Mouse (Mus musculus) thymus, postnatal 36 days (tissue): ENCODE data around the gene Fgfr2.

ENCODE experiments used
- DNase-seq, 2 experiments: peaks; one replicate each; pipeline ENCODE4 v3.0.0; 2022; ENCODE audit warnings: mixed read lengths in 2 of 2

The Fgfr2 gene

DNA sequence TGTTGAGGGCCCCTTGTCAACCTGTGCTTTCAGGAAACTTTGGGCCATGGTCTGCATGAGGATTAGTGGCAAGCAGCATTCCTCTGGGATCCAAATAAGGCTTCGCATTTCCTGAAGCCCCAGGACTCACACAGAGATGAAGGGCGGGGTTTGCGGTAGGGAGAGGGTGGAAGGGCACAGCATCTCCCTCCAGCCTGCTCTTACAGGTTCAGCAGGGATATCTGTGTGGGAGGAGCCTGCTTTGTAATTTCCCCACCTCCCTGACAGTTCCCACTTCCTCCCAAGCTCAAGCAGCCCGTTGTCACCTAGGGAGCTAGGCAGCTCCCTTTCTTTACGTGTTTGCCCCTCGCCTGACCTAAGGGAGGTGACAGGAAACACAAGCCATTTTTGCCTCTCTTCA lies 1134.1 kb downstream of the Fgfr2 start:
- no peak for DNase-seq

DNA sequence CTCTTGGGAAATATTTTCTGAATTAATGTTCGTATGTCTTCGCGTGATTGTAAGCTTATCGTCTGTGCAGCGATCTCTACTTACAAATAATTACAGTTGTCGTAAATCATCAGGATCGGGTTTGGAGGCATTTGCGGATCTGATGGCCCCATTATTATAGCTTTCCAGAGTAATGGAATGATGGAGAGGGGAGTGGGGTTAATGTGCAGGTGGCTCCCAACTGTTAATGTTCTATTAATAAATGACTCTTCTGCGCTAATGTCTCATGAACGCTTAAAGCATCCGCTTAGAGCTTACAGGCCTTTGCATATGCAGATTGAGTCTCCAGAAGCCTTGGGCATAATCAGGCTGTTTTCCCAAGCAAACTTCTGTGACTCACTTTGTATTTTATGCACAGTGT lies 1144.5 kb downstream of the Fgfr2 start:
- no peak for DNase-seq

DNA sequence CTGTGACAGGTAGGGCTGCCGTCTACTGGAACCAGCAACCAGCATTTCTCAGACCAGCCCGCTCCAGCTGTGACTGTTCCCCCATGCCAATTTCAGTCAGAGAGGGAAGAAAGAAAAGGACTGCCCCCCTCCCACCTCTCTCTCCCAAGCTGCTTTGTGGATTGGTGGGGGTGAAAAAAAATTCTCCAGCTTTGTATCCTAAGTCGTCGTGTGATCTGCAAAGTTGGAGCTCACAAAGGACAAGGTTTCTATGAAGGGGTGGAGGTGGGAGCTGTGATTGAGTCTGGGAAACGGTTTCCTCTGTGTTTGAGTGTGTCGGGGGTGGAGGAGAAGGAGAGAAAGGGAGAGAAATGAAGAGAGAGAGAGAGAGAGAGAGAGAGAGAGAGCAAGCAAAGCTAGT lies 1147.3 kb downstream of the Fgfr2 start:
- no peak for DNase-seq

DNA sequence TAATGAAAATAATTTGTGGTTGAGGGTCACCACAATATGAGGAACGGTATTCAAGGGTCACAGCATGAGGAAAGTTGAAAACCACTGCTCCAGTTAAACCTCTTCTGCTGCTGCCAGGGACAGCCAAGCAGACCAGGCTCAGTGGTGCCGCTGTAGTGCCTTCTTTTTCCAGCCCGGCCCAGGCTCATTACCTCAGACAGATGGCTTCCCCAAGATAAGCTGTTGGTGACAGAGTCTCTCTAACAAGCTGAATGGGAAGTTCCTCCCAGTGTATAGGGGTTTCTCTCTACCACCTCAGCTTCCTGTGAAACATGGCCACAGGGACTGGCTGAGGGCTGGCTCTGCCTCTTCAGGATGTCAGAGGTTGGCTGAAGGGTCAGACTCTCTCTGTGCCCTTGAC lies 1152.9 kb downstream of the Fgfr2 start:
- DNase-seq: no peak

DNA sequence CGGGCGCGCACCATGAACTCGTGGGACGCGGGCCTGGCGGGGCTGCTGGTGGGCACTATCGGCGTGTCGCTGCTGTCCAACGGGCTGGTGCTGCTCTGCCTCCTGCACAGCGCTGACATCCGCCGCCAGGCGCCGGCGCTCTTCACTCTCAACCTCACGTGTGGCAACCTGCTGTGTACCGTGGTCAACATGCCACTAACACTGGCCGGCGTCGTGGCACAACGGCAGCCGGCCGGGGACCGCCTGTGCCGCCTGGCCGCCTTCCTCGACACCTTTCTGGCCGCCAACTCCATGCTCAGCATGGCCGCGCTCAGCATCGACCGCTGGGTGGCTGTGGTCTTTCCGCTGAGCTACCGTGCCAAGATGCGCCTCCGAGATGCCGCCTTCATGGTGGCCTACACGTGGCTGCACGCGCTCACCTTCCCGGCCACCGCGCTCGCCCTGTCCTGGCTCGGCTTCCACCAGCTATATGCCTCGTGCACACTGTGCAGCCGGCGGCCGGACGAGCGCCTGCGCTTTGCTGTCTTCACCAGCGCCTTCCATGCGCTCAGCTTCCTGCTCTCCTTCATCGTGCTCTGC lies 1156.1 kb downstream of the Fgfr2 start:
- DNase-seq: no peak

DNA sequence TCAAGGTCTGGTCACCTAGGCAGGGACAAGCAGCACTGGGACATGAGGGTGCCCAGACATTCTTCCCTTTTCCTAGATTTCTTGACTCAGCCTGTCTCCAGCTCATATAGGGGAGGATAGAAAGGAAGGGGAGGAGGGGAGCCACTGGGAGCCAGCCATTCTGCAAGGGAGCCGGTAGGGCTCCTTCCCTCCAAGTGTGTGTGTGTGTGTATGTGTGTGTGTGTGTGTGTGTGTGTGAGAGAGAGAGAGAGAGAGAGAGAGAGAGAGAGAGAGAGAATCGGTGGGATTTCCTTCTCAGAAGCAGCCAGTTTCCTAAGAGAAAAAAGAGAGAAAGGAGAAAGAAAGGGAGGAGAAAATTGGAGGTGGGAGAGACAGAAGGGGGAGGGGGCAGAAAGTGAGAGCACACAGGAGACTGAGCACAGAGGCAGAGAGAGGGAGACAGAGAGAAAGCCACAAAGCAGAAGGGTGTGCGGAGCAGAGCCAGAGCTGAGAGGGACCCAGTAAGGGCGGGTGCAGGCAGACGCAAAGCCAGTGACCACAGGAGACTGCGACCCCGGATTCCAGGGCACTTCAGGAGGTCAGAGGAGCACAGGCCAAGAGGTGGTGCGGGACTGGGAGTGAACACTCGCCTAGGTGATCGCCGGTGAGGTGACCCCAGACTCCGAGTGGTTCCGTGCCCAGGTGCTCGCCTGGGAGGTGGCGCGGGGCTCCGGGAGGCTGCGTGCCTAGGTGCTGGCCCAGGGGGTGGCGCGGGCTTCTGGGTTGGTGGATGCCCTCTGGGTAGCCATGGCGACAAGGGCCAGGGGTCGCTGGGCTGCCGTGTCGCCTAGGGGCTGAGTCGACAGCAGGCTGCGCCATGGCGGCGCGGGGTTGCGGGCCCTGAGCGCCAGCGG lies 1156.9 kb downstream of the Fgfr2 start, which contains the start of gene Gpr26:
Gene Gpr26 (plus strand): TSS at position 438 of the 893 bp plus-strand sequence.
- no peak for DNase-seq

DNA sequence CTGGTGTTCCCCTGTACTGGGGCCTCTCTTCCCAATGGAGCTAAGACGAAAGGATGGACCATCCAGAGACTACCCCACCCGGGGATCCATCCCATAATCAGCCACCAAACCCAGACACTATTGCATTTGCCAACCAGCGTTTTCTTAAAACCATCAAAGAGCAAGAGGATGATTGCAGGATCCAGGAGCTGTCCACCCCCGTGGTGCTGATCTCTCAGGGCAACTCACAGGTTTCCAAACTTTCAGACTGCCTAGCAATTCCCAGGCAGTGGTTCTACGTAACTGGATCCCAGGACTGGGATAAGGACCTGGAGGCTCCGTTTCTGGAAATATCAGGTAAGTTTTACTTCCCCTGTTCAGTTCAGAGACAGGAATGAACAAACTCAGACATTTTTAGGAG lies 1162.6 kb downstream of the Fgfr2 start:
- no peak for DNase-seq

DNA sequence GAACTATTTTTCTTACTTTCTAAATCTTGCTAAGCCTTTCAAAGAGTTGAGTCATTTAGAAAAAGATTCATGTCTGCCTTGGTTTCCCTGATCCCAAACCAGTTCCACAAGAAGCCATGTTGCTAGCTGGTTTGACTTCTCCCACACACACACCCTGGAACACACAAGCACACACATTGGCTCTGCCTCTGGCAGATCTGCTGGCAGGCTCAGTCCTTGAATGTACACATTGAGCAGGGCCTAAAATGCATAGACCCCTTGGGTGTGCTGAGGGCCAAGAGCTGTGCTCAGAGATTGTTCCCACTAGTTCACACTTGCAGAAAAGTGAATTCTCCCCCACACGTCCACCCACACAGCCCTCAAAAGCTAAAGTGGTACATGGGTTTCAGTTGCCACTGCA lies 1164.4 kb downstream of the Fgfr2 start:
- DNase-seq: no peak

DNA sequence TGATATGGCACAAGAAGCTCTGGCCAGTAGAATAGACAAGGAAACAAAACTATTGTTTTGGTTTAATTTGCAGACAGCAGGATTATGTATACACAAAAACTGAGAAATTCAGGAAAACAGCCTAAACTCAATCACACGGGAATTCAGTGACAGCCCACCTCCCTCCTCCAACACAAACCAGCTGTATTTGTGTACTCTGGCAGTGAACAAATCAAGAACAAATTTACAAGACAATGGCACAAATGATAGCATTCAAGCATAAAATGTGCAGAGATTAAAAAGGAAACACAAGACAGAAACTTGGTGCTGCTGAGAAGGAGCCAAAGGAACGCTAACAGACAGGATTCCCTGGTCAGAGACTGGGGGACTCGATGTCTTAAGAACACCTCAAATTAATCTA lies 1169.7 kb downstream of the Fgfr2 start:
- no peak for DNase-seq

DNA sequence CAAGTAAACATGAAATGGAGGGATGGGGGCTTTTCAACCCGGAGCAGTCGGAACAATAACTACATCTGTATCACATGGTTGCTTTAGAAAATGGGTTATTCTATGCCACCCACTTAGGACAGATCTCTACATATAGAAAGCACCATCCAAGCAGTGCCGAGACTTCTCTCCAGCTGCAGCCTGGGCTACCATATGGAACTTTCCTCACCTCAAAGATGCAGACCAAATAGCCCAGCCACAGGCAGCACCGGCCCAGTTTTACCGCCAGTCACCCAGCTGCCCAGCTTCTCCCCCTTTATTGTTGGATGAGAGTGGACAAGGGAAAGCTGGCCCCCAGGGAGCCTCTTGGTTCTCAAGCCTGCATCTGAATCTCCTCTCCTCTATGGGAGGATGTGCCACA lies 1172.0 kb downstream of the Fgfr2 start:
- no peak for DNase-seq

DNA sequence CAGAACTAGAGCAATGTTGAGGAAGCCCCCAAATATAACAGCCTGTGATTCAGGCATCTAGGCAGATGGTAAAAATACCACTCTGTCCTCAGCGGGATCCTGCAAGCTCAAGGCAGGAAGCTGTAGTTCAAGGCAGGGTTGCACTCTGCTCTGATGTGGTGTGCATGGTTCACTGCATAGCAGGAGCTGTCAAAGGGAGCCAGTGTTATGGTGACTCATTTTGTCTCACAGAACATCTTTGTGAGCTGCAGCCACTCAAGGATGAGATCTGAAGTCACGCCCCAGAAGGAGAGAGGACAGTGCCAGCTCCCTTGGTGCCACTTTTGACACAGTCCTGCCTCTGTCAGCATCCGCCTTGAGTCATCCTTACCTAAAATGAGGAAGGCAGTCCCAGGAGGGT lies 1185.5 kb downstream of the Fgfr2 start:
- DNase-seq: no peak

DNA sequence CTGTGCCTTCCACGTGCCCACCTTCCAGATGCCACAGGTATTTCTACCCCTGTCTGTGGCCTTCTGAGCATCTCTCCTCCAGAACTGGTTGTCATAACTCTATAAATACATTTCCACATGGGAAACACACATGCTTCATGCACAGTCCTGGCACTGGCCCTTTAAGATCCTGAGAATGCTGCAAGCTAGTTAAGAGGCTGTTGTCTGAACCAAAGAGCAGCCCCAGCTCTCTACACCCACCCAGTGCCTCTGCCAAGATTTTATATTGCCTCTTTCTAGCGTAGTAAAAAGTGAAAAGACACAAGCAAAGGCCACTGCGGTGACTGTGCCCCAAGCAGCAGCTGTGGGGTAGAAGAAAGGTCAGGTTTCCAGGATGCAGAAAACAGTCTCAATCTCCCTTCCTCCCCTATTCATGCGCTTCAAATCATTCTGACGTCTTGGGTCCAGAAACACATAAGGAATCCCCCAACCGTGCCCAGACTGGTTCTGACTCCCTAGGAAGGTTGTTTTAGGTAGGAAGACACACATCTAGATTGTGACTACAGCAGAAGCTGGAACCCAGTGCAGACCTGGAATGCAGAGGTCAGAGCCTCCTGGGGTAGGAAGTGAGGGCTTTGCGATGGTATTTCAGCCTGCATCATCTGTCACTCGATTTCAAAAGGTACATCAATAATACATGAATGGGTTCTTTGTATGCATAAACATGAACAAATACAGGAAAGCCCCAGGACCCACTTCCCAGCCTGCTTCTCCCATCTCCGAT lies 1195.7 kb downstream of the Fgfr2 start:
- DNase-seq: no peak

DNA sequence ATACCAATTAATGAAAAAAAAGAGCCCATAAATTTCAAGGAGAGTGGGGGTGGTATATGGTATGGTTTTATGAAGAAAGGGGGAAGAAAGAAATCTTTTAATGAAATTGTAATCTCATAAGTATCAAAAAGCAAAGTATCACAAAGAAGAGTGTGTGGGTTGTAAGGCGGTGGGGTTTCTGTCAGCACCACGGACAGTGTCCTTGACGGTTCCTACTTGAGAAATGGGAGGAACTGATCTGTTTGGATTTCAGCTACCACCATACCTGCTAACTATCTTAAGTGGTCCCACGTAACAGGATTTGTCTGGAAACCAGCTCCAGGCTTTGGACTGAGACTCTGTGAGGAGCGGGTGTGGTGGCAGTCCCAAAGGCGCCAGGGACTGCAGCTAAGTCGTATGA lies 1205.8 kb downstream of the Fgfr2 start:
- no peak for DNase-seq

DNA sequence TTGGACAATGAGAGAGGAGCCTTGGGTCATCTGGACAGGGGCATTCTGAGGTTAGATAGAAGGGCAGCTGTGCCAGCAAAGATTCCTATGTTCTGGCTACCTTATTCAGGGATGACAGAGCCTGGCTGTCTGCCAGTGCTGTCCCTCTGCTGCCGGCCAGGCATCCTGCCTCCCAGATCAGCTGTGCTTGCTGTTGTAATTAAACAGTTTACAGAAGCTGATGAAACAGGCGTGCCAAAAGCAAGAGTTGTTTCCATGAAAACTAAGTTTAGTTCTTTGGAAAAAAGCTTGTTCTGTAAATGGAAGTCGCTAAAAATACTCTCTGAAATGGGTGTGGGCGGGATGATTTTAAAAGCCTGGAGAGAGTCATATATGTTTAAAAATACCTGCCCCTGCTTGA lies 1213.5 kb downstream of the Fgfr2 start:
- DNase-seq: no peak

DNA sequence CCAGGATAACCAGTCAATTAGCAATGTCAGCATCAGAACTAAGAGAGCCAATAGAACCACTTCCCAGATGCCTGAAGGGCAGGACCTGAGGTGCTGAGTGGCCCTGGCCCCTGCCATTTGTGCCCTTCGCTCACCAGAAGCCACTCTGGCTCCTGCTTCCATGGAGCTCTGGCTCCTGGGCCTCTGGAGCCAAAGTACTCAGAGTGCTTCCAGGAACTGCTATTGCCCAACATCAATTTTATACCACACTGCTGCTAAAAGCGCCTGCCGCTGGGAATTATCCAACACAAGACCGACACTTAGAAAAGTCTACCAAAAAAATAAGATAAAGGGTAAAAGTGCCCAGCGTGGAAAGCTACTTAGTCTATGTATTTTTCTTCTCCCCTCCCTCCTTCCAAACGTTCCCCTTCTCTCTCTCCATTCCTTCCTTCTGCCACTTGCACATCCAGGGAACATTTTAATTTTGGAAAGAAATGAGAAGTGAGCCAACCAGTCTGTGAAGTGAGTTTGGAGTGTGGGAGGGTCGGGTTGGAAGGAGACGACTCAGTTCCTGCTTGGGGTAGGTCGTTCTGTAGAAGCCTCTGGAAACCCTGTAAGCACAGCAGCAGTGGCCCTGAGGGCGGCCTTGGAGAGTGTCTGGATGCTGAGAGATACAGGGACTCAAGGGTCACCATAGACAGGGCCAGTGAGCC lies 1216.5 kb downstream of the Fgfr2 start:
- no peak for DNase-seq

DNA sequence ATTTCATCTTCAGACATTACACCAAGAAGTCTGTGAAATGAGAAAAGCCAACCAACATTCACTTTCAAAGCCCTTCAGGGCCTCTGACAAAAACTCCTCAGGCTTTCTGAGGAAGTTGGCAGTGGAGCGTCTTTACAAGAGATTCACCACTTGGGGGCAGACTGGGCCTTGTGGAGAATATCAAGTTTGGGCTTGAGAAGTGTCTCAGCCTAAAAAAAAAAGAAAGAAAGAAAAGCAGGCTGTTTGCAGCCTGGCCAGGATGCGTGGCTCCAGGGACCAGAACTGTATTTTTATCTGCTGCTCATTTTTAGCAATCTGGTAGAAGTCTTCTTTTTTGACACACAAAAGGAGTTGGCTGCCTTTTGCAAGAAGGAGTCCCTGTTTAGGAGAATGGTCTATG lies 1223.8 kb downstream of the Fgfr2 start:
- no peak for DNase-seq

DNA sequence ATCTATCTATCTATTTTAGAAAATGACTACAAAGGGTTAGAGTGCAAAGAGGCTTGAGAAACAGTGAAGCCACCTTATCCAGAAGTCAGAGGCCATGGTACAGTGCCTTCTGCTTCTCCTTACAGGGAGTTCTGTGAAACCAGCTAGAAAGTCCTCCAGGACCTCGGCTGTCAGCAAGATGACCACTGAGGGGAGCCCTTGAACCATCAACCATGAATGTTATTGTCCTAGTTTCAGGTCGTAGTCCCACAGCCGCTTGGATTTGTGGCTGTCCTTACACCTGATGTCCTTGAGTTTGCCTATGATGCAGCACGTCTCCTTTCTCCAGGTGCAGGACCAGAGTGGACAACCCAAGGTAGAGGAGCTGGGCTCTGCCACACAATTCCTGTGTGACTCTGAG lies 1225.9 kb downstream of the Fgfr2 start:
- no peak for DNase-seq

DNA sequence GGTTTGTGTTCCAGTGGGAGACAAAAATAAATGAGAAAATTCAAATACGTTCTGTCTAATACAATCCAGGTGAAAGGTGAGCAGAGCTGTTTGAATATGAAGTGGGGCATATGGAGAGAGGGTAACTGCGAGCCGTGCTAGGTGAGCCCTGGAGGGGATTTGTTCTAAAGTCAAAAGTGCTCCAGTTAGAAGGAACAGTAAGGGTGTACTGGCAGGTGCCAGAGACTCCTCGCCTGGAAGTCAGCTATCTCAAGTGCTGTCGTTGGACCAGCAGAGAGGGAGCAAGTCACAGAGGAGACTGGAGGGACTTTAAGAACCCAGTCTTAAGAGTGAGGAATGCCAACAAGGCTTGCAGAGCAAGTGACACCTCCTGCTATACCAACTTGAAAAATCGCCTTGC lies 1240.3 kb downstream of the Fgfr2 start:
- DNase-seq: no peak

DNA sequence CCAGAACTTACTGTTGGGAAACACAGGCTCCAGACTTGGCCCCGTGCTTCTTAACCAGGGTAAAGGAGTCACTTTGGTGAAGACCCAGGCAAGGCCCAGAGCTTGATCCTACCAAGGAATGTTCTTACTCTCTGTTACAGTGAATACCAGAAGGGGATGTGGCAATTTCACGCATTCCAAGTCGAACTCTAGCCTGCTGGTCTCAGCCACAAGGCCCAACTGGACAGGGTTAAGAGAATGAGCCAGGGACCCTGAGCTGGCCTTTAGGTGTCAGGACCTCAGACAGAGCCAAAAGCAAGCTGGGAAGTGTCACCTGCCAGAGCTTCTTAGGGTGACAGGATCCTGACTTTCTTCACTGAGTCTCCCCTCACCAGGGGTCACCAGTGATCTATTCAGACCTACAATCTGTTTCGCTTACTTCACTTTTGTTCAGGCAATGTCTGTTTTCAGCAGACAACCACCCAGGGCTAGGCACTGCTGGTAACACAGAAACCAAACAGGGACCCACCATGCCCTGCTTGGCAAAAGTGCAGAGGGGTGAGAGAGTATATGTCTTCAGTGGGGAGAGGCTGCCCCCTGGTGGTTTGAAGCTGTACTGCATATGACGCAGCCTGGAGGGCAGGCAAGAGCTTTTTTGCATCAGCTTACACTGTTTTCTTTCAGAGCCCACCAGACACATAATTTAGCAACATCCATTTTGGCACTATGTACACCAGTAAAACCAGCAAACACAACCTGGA lies 1241.1 kb downstream of the Fgfr2 start:
- peak; percentile 45 to 66 for DNase-seq

DNA sequence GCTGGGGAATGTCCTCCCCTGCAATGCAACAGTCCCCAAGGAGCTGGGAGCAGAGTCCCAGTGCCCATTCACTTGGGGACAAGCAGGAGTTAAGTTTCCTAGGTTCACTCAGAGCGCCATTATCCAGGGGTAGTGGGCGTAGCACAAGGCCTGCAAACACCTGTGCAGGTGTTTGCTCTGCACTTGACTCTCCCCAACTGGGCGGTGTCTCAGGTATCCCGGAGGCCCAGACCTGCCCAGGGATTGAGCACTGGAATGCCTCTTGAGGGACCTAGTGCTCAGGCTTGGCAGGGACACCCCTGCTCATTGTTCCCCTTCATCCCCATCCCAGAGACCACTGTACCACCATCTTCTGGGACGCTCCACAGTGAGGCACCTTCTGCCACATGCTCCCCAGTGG lies 1243.0 kb downstream of the Fgfr2 start:
- DNase-seq: no peak

DNA sequence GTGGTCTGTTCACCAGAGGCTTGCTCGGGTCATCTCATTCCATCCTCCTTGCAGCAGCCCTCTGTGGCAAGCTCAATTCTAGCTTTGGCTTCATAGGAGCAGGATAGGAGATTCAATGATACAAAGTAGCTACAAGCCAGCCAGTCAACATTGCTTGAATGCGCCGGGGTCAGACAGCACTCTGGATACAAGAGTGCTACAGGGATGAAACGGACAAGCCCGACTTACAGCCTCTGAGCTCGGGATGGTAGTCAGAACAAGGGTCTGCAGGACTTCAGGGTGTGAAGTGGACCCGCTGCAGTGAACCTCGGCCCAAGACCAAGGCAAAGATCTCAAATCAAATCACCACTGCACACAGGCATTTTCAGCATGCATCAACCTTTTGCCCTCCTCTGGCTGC lies 1244.3 kb downstream of the Fgfr2 start:
- no peak for DNase-seq

DNA sequence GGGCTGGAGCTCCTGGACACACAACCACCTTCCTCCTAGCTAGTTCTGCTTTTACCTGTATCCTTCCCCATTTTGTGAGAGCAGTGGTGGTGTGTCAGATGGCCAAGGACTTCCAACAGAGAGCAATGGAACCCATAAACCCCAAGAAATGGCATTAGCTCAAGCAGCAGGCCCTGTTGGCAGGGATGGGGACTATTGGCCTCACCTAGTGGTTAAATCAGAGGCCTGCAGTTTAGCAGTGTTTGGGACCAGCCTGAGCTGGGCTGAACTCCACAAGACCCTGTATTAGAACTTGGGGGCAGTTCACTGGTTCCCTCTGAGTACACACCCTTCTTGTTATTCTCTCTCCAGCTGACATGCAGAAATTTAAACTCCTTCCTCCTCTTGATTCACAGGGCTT lies 1262.0 kb downstream of the Fgfr2 start:
- DNase-seq: no peak

DNA sequence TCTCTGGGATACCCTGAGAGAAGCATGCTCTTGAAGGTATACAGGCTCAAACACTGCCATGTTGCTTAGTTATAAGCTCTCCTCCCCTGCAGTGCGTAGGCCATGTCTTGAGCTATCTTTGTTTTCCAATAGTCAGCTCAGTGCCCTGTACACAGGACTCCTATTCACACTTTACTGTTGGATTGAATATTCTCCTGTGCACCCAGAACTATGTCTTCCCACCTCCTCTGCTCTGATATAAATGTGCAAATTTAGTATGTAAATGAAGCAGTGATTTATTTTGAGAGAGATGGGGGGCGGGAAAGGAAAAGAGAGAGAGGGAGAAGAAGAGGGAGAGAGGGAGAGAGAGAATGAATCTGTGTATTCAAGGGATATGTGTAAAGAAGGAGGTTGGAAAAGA lies 1267.5 kb downstream of the Fgfr2 start:
- no peak for DNase-seq
